Mouse (Mus musculus) naive thymus-derived CD4-positive, alpha-beta T cell, adult 5 months (primary cell): ENCODE results near the gene Tesk1. TPM values are rescaled to one million over a fixed set of nuclear protein-coding genes. Genes with fewer than 3 reads are reported as not detected.

ENCODE experiments used
- polyA plus RNA-seq: library from polyadenylated mRNA; unstranded; fragments of 100-300 nt; shearing (Covaris generic); gene quantifications from one replicate; pipeline ENCODE4 v1.2.1, GENCODE M21; 2017

Tesk1 gene
- 44.9 TPM for polyA plus RNA-seq

DNA sequence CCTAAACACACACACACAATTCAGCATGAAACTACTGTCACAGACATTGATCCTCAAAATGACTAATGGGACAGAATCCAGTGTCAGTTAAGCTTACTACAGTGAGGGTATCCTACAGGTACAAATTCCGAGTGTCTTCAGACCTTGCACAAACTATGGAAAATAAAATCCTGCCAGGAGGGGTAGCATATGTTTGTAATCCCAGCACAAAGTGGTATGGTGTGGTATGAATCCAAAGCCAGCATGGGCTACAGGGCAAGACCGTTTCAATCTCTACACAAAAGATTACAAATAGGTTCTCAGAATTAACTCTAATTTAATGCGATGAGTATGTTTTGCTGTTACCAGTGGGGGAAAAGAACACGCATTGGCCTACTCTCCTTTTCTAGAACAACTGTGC lies at the start of gene Tesk1:
Gene Tesk1 (plus strand): TSS at position 301 of the 400 bp plus-strand sequence.

DNA sequence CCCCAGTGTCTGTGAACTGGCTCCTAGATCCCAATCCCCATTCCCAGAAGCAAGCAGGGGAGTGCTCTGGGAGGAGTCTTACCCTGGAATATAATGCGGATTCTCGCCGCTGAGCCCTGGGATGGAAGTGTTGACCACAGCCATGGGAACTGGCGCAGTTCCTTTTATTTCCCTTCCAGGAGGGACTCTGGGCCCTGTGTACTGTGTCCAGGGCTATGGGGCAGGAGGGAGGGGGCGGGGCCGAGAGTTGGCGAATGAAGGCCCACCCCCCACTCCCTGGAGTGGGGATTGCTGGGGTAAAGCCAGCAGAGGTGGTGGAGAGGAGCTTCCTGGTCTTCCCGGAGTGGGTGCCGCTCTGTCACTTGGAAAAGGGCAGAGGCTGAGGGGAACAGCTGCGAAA lies 12.8 kb upstream of the Tesk1 start, which contains the start of gene Fam166b:
Gene Fam166b (minus strand): TSS at position 189 of the 400 bp plus-strand sequence.

GRCm38 (mm10) chr4:43454041-43454836 lies 12.5 kb downstream of the Tesk1 start, which contains the start of gene Cd72:
Cd72 (minus strand) TSS chr4:43454628.

DNA sequence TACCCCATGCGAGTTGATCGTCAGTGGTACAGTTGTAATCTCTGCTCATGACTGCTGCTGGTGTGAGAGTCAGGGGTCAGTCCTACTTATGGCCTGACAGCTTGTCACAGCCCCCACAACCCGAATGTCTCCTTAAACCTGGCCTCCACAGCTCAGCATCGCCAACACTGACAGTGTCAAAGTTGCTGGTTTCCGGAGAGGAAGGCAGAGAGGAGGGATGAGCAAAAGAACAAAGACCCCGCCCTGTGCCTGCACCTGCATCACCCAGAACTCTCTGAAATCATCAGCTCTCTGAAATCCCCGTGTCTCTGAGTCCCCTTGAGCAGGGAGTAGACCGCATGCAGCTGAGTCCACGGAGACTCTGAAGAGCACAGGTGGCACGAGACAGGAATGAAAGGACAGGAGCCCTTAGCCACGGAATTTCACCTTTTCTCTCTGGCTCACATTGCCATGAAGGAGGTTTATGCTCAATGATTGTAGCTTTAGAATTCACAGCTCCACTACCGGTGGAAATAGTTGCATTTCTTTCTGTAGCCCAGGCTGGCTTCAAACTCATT lies 41.9 kb downstream of the Tesk1 start, which contains the start of gene Sit1:
Gene Sit1 (minus strand): TSS at position 200 of the 557 bp plus-strand sequence.

DNA sequence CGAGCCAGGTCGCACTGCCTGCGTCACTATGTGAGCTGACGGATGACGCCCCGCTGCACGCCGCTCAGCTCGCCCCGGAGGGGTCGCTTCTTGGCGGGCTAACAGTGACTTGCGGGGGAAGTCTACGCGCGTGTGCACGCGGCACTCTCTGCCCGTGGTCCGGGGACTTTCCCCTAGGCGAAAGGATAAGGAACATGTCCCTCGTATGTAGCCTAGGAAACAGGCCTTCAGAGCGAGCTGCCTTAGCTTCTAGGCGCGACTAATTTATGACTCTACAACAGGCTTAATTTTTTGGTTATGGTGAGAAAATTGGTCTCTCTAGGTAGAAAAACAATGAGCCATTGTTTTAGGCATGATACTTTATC lies 51.1 kb downstream of the Tesk1 start, which contains the start of gene Ccdc107:
Gene Ccdc107 (plus strand): TSS at position 80 of the 365 bp plus-strand sequence.

Other genes with a start within 250 kb of the Tesk1 start
- not detected for gene Atp8b5, start 174.8 kb upstream of the Tesk1 start, polyA plus RNA-seq
- not detected for gene Rusc2, start 60.0 kb upstream of the Tesk1 start, polyA plus RNA-seq
- gene Fam166b, start 12.8 kb upstream of the Tesk1 start, polyA plus RNA-seq: not detected
- gene Cd72, start 12.7 kb downstream of the Tesk1 start, polyA plus RNA-seq: 59.9 TPM
- 102 TPM for gene Sit1, start 41.8 kb downstream of the Tesk1 start, polyA plus RNA-seq
- 52.6 TPM for gene Ccdc107, start 51.0 kb downstream of the Tesk1 start, polyA plus RNA-seq
- 6.2 TPM for gene Arhgef39, start 57.8 kb downstream of the Tesk1 start, polyA plus RNA-seq
- gene Car9, start 65.0 kb downstream of the Tesk1 start, polyA plus RNA-seq: 0.42 TPM
- not detected for gene Tpm2, start 81.8 kb downstream of the Tesk1 start, polyA plus RNA-seq
- 82.1 TPM for gene Creb3, start 120.4 kb downstream of the Tesk1 start, polyA plus RNA-seq
- 240 TPM for gene Tln1, start 120.8 kb downstream of the Tesk1 start, polyA plus RNA-seq
- 9.6 TPM for gene Rgp1, start 136.8 kb downstream of the Tesk1 start, polyA plus RNA-seq
- 39.8 TPM for gene Gba2, start 136.9 kb downstream of the Tesk1 start, polyA plus RNA-seq
- 2.4 TPM for gene Msmp, start 142.6 kb downstream of the Tesk1 start, polyA plus RNA-seq
- gene Npr2, start 190.0 kb downstream of the Tesk1 start, polyA plus RNA-seq: not detected
- not detected for gene Spag8, start 211.7 kb downstream of the Tesk1 start, polyA plus RNA-seq
- gene Hint2, start 214.5 kb downstream of the Tesk1 start, polyA plus RNA-seq: 37.8 TPM
- 1.2 TPM for gene Tmem8b, start 227.0 kb downstream of the Tesk1 start, polyA plus RNA-seq
- gene Fam221b, start 227.2 kb downstream of the Tesk1 start, polyA plus RNA-seq: 0.96 TPM